Mouse (Mus musculus): ENCODE measurements around the gene Tnrc18.

The Tnrc18 gene

DNA sequence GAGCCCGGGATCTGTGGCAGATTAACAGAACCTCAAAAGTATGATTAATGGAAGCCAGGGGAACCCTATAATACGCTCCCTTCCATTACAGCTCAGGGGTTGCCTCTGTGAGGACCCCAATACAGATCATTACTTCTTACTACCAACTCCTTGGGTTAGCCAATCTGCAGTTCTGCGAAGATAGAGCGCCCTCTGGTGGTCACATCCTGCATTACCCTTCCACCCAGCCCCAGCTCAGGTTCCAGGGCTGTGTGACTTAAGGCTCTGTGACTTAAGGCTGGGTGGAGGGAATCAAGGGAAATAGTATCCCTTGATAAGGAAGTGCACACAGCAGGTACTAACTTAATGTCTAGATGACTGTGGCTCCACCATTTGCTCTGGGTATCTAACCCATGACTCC, 99.4 kb downstream of the Tnrc18 start:
- DNase-seq, result peak; percentile 59 to 75

DNA sequence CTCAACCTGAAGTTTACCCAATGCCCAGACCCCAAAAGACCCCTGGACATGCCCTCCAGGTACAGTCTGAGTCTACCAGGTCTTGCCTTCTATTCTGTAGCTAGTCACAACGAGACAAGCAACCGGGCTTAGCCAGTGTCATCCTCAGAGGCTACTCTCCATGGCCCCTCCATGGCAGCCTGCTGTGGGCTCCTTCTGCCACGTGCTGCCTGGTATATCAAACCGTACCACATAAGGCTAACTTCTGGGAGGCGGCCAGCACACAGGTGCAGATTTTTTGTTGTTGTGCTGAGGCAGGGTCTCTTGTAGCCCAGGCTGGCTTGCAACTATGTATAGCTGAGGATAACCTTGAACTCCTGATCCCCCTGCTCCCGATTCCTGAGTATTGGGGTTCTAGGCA, 101.4 kb downstream of the Tnrc18 start:
- no peak for DNase-seq

DNA sequence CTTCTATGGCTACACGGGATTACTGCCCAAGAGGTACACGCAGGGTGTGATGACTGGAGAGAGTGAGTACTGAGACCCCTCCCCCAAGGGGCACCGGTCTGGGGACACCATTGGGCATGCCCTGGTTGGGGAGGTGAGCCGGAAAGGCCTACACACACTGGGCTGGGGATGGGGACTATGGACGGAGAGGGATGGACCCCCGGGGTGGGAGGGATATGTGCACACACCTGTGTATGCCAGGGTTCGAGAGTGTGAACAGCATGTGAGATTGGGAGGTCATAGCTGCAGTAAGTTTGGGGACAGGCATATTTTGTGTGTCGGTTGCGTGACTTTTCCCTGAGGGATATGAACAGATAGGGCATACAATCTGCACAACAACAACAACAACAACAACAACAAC, 102.4 kb downstream of the Tnrc18 start:
- no peak for DNase-seq

GRCm38 (mm10) chr5:142713966-142714365, 103.5 kb downstream of the Tnrc18 start:
- no peak for DNase-seq

GRCm38 (mm10) chr5:142712373-142712772, 105.1 kb downstream of the Tnrc18 start:
- no peak for DNase-seq

DNA sequence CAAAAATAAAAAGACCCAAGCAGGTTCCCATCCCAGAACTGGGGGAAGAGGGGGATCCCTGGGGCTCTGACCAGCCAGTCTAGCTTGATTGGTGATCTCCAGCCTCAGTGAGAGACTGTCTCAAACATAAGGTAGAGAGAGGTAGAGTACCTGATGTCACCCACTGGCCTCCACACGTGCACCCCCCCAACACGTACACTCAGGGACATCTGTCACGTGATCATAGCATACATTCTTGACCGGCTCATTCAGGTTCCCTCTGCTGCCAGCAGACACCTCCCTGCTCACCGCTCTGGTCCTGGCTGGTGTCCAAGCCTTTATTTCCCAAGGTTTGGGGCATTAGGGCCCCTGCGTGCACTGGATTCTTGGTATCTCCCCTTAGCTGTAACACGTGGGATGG, 108.0 kb downstream of the Tnrc18 start:
- no peak for DNase-seq

GRCm38 (mm10) chr5:142707709-142708108, 109.8 kb downstream of the Tnrc18 start:
- no peak for DNase-seq

DNA sequence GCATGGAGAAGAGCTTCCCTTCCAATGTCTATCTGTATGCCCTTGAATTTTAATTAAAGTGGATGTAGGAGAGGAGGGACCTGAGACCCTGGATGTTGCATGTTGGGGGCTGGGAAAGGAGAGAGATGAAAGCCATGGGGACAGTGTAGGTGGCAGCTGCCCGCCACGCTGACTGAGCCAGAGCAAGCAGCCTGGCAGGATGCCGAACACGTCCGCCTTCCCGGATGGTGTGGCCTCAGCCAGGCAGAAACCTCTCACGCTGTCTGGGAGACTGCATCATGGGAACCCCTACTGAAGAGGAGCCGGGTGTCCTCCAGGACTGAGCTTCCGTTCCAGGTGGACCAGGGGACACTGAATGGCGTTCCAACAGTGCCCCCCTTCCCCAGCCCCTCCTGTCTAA, 113.9 kb downstream of the Tnrc18 start:
- DNase-seq, result no peak

DNA sequence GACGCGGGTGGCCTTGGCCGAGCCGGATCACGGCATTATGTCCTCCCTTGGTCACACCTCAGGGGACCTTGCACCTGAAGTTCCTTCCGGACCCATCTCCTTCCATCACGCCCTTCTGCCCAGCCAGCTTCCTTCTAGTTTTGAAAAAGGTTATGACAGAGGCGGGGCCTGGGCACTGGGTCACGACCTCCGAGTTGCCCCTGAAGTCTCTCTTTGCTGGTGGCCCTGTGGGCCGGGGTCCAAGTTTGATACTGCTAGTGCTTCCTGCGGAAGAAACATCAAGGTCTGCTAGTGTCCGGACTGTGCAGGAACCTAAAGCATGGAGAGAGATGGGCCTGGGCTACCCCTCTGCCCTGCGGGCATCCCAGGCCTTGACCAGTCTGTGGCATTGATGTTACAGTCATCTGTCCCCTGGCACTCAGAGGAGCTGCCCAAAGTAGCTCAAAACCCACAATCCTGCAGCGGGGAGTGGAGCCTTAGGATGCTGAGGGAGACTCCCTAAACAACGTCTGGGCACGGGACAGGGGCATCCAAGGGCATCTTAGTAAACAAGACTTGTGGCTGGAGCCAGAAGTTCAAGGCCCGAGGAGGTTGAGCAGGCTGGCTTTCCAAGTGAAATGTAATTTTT, 114.8 kb downstream of the Tnrc18 start:
- no peak for DNase-seq

GRCm38 (mm10) chr5:142701651-142702510, 115.6 kb downstream of the Tnrc18 start:
- peak in 1 of 2 experiments; percentile 21 for DNase-seq

- peak; percentile 16 to 28 for DNase-seq
Observed at GRCm38 (mm10) chr5:142700842-142701589, 116.4 kb downstream of the Tnrc18 start.

- no peak for DNase-seq
Observed at GRCm38 (mm10) chr5:142697742-142698141, 119.7 kb downstream of the Tnrc18 start.

DNA sequence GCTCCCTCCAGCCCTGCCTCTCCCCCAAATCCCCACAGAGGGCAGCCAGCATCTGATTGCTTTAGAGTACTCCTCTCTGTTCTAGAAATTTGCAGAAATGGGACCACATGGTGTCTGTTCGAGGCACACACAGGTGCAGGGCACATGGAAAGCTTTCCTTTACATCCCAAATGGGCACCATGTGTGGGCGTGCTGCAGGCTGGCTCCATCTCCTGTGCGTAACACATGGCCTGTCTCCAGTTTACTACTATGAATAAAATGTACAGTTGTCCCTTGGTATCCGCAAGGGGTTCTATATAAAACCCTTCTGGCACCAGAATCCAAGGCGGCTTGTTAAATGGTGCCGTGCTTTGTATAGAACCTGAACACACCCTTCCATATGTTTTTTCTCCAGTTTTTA, 120.6 kb downstream of the Tnrc18 start:
- DNase-seq, result no peak

DNA sequence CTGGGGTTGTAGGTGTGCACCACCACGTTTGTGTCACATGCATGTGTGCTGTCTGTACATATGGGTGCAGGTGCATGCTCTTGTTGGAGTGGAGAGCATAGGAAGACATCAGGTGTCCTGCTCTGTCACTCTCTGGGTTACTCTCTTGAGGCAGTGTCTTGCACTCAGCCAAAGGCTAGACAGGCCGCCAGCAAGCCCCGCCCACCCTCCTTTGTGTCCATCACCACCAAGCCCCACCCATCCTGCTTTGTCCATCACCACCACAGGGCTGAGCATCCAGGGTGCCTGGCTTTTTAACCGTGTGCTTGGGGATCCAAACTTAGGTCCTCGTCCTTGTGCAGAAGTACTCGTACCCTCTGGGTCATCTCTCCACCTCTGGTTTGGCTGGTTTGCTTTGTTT, 121.2 kb downstream of the Tnrc18 start:
- DNase-seq, result no peak

- DNase-seq, result no peak
Observed at GRCm38 (mm10) chr5:142694627-142695340, 122.7 kb downstream of the Tnrc18 start.

- no peak for DNase-seq
Observed at GRCm38 (mm10) chr5:142693738-142694430, 123.6 kb downstream of the Tnrc18 start.

- no peak for DNase-seq
Observed at GRCm38 (mm10) chr5:142692971-142693737, 124.3 kb downstream of the Tnrc18 start.

- no peak for DNase-seq
Observed at GRCm38 (mm10) chr5:142692248-142692647, 125.2 kb downstream of the Tnrc18 start, which contains the start of gene Slc29a4. Gene Slc29a4, plus strand, starts transcription at chr5:142692512.

GRCm38 (mm10) chr5:142690343-142690742, 127.1 kb downstream of the Tnrc18 start:
- no peak for DNase-seq

DNA sequence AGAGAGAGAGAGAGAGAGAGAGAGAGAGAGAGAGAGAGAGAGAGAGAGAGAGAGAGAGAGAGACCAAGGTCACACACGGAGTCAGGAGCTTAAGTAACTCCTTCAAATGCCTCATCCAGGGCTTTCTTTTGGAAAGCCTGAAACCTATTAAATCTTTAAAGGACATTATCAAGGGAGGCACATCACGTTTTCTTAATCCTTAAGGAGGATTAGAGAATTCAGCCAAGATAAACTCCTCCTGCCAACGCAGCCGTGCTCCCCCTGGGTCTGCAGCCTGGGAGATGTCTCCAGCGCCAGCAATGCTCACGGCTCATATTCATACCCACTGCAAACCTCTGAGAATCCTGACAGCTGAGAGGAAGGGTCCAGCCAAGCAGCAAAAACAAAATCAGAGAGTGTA, 128.6 kb downstream of the Tnrc18 start:
- no peak for DNase-seq

DNA sequence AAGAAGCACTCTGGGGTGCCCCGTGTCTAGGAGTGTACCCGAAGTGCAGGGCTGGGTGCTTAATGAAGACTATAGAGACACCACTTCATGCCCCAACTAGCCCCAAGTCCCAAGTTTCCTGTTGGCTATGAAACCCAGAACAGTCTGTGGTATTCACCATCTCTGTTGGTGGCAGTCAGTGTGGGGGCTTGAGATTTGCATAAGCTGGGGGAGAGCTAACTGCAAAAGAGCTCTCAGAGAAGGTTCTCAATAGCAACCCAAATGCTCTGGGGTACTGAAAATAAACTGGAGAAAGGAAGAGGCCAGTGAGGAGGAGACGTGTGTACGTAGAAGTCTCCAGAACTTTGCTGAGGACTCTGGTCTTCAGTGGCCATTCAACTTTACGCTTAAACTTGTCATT, 134.9 kb downstream of the Tnrc18 start:
- no peak for DNase-seq
